Mouse (Mus musculus): ENCODE data around the gene Hexb.
"Not testable (repeated sequence)": the region's sequence is repeated elsewhere in the genome, so short reads cannot be mapped to it uniquely, and the experiment has no call there.

Hexb gene

DNA sequence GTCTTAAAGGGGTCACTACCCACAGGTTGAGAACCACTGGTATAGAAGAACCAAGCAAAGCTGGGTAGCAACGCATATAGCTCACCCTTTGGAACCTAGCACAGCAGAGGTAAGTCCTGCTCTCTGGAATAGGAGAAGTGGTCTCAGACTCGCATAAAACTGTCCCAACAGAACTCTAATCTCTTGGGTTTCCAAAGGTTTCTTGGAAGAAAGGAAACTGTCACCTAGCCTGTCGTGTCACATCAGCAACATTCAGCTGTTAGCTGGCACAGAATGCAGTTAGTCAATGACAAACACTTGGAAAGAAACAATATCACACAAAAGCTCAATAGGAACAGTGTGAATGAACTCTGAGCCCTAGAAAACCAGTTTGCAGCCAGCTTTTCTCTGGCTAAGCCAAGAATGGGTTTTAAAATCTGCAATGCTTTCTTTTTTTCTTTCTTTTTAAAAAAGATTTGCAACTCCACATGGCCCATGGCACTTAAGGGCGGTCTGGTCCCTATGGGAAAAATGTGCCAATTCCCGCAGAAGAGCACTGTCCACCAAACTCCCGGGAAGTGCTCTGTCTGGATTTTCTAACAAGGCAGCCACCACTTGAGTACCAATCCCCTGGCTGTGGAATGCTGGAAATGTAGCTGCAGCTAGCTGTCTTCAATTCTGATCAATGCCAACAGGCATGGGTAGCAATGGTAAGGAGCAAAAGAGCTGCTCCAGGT lies 17.9 kb downstream of the Hexb start:
- no peak for DNase-seq (ENCODE audit: low read depth)

DNA sequence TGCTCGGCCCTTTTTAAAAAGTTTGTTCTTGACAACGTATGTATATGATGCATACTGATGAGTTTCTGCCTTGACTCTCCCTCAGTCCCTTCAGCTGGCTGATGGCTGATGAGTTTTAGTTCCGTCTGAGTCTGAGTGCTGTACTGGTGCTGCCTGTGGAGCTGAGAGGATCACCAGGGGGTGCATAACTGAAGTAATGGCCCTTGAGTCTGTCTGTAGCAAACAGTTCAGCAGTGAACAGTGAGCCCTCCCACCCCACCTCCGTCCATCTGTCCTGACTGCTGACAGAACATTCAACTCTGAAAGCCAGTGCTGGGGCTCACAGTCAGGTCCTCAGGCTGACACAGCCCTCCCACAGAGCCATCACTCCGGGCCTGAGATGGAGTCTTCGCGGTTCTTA lies 19.2 kb downstream of the Hexb start:
- no peak for DNase-seq (ENCODE audit: low read depth)

DNA sequence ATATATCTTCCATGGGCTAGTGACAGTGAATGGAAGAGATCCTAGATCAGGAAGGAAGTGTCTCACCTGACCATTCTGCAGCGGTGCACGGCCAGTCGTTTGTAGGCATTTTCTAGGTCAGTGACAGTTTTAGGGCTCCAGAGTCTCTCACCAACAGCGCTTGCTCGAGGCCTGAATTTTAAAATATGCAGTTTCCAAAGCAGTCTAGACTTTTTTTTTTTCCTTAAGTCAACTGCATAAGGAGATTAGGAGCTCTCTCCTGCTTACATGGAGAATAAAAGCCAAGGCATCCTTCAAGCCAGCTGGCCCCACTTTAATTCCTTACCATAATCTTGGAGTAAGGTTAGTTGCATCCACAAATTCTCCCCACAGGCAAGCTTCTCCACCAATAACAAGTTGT lies 21.4 kb downstream of the Hexb start:
- no peak for DNase-seq (ENCODE audit: low read depth)

DNA sequence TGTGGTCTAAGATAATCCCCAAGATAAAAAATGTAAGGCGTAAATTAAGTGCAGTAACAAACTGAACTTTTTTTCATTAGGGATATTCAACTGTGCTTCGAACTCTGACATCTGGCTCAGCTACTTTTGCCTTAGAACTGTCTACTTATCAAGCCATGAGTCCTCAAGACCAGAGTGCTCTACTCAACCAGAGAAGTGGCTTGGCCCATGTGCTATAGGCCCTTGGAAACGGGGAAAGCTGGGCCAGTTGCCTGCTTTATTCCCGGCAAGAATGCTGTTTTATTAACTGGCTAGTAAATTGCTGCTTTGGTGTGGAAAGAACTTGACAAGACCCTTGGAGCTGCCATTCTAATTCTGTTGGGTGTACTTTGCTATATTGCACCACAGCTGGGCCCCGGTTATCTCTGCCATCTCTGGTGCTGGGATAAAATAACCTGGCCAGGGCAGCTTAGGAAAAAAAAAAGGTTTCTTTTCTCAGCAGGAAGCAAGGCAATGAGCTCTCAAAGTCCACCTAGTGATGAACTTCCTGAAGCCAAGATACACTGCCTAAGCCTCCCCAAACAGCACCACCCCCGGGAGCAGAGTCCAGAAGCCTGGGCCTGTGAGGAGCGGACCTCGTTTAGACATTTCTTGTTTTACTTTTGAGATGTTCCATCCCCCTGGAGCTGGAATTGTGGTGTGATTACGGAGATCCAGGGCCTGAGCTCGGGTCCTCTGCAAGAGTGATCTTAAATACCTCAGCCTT lies 22.5 kb downstream of the Hexb start:
- no peak for DNase-seq (ENCODE audit: low read depth)

DNA sequence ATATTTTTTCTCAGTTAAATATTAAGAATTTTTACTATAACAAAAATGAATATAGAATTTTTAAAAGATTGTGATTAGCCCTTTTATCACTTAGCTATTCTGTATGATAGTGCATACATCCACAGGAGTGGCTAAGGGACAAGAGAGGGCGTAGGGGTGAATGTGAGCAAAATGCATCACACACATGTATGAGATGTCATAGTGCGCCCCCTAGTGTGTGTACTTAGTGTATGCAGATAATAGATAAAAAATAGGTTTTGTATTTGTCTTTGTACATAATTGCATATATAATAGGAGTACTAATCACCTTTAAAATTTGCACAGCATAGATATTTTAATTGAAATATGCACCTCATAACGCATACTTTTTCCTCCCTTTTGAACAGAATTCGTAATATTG lies 52.3 kb downstream of the Hexb start:
- peak; percentile 81 for DNase-seq (ENCODE audit: low read depth)

DNA sequence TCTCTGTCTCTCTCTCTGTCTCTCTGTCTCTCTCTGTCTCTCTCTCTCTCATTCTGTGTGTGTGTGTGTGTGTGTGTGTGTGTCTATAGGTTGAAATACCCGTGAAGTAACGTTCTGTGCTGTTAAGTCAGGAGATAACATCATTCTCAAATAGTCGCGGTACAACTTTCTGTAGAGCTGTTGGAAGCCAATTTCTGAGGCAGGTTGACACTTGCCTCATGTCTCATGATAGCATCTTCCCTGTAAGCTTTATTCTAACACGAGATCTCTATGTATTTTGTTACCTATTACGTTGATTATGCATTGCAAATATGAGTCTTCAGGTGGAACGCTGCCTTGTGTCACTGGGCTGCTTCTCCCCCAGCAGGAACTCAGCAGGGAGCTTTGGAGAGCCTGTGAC lies 55.8 kb downstream of the Hexb start:
- DNase-seq (ENCODE audit: low read depth): no peak

DNA sequence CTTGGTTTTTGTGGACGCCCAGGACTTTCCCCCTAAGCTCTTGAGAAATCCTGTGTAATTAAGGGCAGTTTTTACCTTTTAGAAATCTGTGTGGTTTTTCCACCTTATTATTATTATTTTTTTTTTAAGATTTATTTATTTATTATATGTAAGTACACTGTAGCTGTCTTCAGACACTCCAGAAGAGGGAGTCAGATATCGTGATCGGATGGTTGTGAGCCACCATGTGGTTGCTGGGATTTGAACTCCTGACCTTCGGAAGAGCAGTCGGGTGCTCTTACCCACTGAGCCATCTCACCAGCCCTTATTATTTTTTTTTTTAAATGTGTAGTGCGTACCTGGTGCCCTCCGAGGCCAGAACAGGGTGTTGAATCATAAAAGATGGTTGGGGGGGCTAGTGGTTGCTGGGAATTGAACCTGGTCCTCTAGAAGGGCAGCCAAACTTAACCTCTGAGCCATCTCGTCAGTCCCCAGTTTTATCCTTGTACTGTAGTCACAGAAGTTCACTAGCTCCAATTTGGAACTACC lies 59.7 kb downstream of the Hexb start:
- peak; percentile 25 for DNase-seq (ENCODE audit: low read depth)

DNA sequence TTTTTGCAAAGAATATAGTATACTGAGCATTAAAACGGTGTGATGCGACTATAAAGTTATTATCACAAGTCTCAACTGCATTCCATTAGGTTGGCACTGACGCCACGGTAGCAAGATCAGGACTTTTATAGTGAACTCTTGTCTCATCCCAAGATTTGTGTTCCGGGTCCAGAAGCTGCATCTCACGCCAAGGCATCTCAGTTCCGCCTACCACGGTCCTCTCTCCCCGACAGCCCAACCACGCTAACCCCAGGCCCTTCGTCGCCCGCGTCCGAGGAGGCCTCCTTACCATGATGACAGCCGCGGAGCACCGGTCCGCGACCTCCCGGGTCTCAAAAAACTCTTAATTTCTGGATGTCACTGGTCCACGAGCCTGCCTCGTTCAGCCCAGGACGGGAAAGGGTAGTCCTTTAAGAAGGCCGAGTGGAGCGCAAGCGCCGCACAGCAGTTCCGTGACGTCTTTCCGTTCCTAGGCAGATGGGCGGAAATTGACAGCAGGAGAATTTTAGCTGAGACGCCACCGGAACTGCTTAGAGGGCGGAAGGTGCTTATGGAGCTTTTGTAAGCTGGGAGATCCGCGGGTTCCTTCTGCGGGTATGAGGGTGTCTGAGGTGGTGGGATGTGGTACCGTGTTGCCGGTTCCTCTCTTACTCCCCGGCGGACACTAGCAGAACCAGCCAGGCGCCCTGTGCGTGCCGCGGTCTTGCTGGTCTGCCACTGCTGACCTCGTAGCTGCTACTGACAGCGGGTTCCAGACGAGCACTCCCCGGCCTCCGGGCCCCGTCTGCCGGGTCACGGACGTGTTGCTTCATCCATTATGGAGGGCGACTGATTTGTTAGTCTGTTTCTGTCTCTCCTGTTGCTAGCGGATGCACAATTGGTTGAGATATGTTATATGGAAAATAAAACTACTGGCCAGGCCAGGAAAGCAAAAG lies 60.4 kb downstream of the Hexb start, which contains the start of the genes Gfm2 and Nsa2:
Gfm2 (plus strand) TSS at position 472 of the 935 bp plus-strand sequence.
Nsa2 (minus strand) TSS at position 472 of the 935 bp plus-strand sequence.
- peak; percentile 98 for DNase-seq (ENCODE audit: low read depth)

DNA sequence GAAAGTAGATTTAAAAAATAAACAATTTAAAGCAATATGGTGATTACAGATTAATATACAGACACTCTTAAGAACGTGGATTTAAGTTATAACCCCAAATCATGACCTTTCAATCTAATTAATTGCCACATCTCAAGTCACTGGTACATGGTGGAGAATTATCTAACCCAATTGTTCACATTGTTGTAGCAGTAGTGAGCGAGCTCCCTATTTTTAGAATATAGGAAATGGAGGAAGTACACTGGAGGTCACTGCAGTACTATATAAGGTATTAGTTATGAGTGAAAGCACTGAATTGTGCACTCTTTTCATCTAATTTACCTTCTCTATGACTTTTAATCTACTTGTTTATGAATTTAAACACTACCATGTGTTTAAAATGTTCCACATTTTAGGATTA lies 67.7 kb downstream of the Hexb start:
- not testable (repeated sequence) for DNase-seq (ENCODE audit: low read depth)

DNA sequence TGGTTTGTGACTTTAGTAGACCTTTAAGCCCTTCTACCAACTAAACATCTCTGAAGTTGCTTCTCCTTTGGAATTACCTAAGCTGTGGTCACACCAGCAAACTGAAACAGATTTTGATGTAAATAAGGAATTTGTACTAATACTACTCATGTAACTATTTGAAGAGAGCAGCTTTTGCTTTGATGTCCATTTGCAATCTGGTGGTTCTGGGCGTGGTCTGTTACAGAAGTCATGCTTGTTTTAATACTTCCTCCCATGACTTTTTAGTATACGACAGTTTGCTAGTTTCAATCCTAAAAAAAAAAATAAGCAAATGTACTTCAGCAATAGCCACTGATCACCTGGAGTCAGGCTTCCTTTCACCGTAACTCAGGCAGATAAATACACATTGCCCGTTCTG lies 68.5 kb downstream of the Hexb start:
- not testable (repeated sequence) for DNase-seq (ENCODE audit: low read depth)
